Mouse (Mus musculus) lung, embryonic 16.5 days (tissue): ENCODE results near the gene Mylk4. TPM values are rescaled to one million over a fixed set of nuclear protein-coding genes. Genes with fewer than 3 reads are reported as not detected.

Experiments
- ATAC-seq: fragments of 200-750 bp; cut with Nextera tagmentation; 2 replicates; pipeline ENCODE4 v1.8.0; 2017; ENCODE audit warnings: low read depth, mild to moderate bottlenecking, moderate library complexity
- H3K27ac ChIP-seq: fragments of 300-500 bp; sonication (generic); 2 replicates; pipeline ENCODE4 v1.5.1; 2014; ENCODE audit warnings: mild to moderate bottlenecking, control low read depth, low read length
- H3K27me3 ChIP-seq: fragments of 300-500 bp; sonication (generic); 2 replicates; pipeline ENCODE4 v1.6.1; 2014; ENCODE audit warnings: low read depth, low read length, mixed read lengths; ENCODE audit not compliant: control insufficient read depth, insufficient read depth
- H3K36me3 ChIP-seq: fragments of 300-500 bp; sonication (generic); 2 replicates; pipeline ENCODE4 v1.6.1; 2014; ENCODE audit warnings: low read length; ENCODE audit not compliant: control insufficient read depth, insufficient read depth
- H3K4me1 ChIP-seq: fragments of 300-500 bp; sonication (generic); replicated peaks from 2 replicates; pipeline ENCODE4 v1.6.1; 2014; ENCODE audit warnings: low read length, mixed read lengths; ENCODE audit not compliant: control insufficient read depth, insufficient read depth
- H3K4me2 ChIP-seq: fragments of 300-500 bp; sonication (generic); 2 replicates; pipeline ENCODE4 v1.6.1; 2014; ENCODE audit warnings: low read depth, low read length, control low read depth
- H3K4me3 ChIP-seq: fragments of 300-500 bp; sonication (generic); 2 replicates; pipeline ENCODE4 v1.5.1; 2014; ENCODE audit warnings: mild to moderate bottlenecking, low read length, control low read depth
- H3K9ac ChIP-seq: fragments of 300-500 bp; sonication (generic); 2 replicates; pipeline ENCODE4 v1.6.1; 2014; ENCODE audit warnings: low read length, control low read depth
- H3K9me3 ChIP-seq: fragments of 300-500 bp; sonication (generic); 2 replicates; pipeline ENCODE4 v1.6.1; 2016; ENCODE audit warnings: low read length; ENCODE audit not compliant: control insufficient read depth
- WGBS: fragments of 180-500 bp; shearing (Covaris S2); extraction: QIAGEN DNeasy Blood & Tissue Kit; methylation state at CpG from one replicate; pipeline ENCODE4 v1.1.7; 2014; 5-methylcytosine and 5-hydroxymethylcytosine counted together
- polyA plus RNA-seq: library from polyadenylated mRNA; unstranded; fragments of >200 nt; fragmentation: Nextera tagmentation; extraction: Ambion mirVana; gene quantifications from 2 replicates; pipeline ENCODE4 v1.2.1, GENCODE M21; 2015

Mylk4 gene
- polyA plus RNA-seq, 1 experiment from 2014 or later, result 0.26 TPM

GRCm38 (mm10) chr13:32775889-32776288, 7.9 kb downstream of the Mylk4 start:
- no peak overlapping the region for H3K27ac ChIP-seq
- no peak for ATAC-seq
- no peak overlapping the region for H3K4me3 ChIP-seq
- no peaks in the 10 kb centered on the region for H3K4me1 ChIP-seq
- H3K9me3 ChIP-seq, result no peaks in the 10 kb centered on the region
- H3K4me2 ChIP-seq, result no peak overlapping the region
- WGBS, result 82% methylated on average over 9 of the region's 9 CpGs
- no peaks in the 10 kb centered on the region for H3K36me3 ChIP-seq
- no peak overlapping the region for H3K9ac ChIP-seq
- no peaks in the 10 kb centered on the region for H3K27me3 ChIP-seq

- no peaks in the 10 kb centered on the region for H3K9me3 ChIP-seq
- H3K9ac ChIP-seq, result no peak overlapping the region
- H3K4me1 ChIP-seq, result no peaks in the 10 kb centered on the region
- H3K36me3 ChIP-seq, result no peaks in the 10 kb centered on the region
- no peak overlapping the region for H3K4me2 ChIP-seq
- H3K27ac ChIP-seq, result no peak overlapping the region
- no peaks in the 10 kb centered on the region for H3K27me3 ChIP-seq
- ATAC-seq, result no peak
- WGBS, result 11% methylated on average over 3 of the region's 3 CpGs
- H3K4me3 ChIP-seq, result no peak overlapping the region
Observed at GRCm38 (mm10) chr13:32769960-32770359, 13.8 kb downstream of the Mylk4 start.

- Histone ChIP-seq H3K9me3 (no peaks in the 10 kb centered on the region), H3K9ac (no peak overlapping the region), H3K4me1 (no peaks in the 10 kb centered on the region), H3K4me3 (no peak overlapping the region), H3K36me3 (no peaks in the 10 kb centered on the region), H3K27me3 (no peaks in the 10 kb centered on the region), H3K27ac (no peak overlapping the region), H3K4me2 (no peak overlapping the region)
- no peak for ATAC-seq
- WGBS, result 15% methylated on average over 4 of the region's 4 CpGs
Observed at GRCm38 (mm10) chr13:32768104-32768503, 15.7 kb downstream of the Mylk4 start.

GRCm38 (mm10) chr13:32764448-32764847, 19.3 kb downstream of the Mylk4 start:
- Histone ChIP-seq H3K4me3 (no peak overlapping the region), H3K27me3 (no peaks in the 10 kb centered on the region), H3K36me3 (no peaks in the 10 kb centered on the region), H3K27ac (no peak overlapping the region), H3K9ac (no peak overlapping the region), H3K9me3 (no peaks in the 10 kb centered on the region), H3K4me1 (no peaks in the 10 kb centered on the region), H3K4me2 (no peak overlapping the region)
- WGBS, result 24% methylated on average over 7 of the region's 7 CpGs
- peak; percentile 4; the same call in 1 of the 2 replicates for ATAC-seq

GRCm38 (mm10) chr13:32763141-32763540, 20.6 kb downstream of the Mylk4 start:
- no peak for ATAC-seq
- Histone ChIP-seq H3K4me1 (no peaks in the 10 kb centered on the region), H3K27ac (no peak overlapping the region), H3K27me3 (no peaks in the 10 kb centered on the region), H3K4me3 (no peak overlapping the region), H3K9me3 (no peaks in the 10 kb centered on the region), H3K4me2 (no peak overlapping the region), H3K36me3 (no peaks in the 10 kb centered on the region), H3K9ac (no peak overlapping the region)
- 78% methylated on average over 3 of the region's 3 CpGs for WGBS

- Histone ChIP-seq H3K9ac (no peak overlapping the region), H3K4me1 (no peaks in the 10 kb centered on the region), H3K27ac (no peak overlapping the region), H3K9me3 (no peaks in the 10 kb centered on the region), H3K4me2 (no peak overlapping the region), H3K36me3 (no peaks in the 10 kb centered on the region), H3K27me3 (no peaks in the 10 kb centered on the region), H3K4me3 (no peak overlapping the region)
- WGBS, result 89% methylated on average over 2 of the region's 2 CpGs
- ATAC-seq, result no peak
Observed at GRCm38 (mm10) chr13:32760795-32761194, 23.0 kb downstream of the Mylk4 start.

GRCm38 (mm10) chr13:32759036-32759435, 24.7 kb downstream of the Mylk4 start:
- no peaks in the 10 kb centered on the region for H3K36me3 ChIP-seq

GRCm38 (mm10) chr13:32752066-32752657, 31.6 kb downstream of the Mylk4 start:
- Histone ChIP-seq H3K4me3 (no peak overlapping the region), H3K9me3 (no peaks in the 10 kb centered on the region), H3K27me3 (no peaks in the 10 kb centered on the region), H3K4me2 (no peak overlapping the region), H3K36me3 (no peaks in the 10 kb centered on the region), H3K9ac (no peak overlapping the region), H3K4me1 (no peaks in the 10 kb centered on the region), H3K27ac (no peak overlapping the region)
- 11% methylated on average over 4 of the region's 4 CpGs for WGBS
- ATAC-seq, result no peak

More at GRCm38 (mm10) chr13:32759036-32759435, 24.7 kb downstream of the Mylk4 start:
- WGBS, result 28% methylated on average over 4 of the region's 4 CpGs
- Histone ChIP-seq H3K9me3 (no peaks in the 10 kb centered on the region), H3K27ac (no peak overlapping the region), H3K27me3 (no peaks in the 10 kb centered on the region), H3K4me3 (no peak overlapping the region), H3K4me2 (no peak overlapping the region), H3K9ac (no peak overlapping the region), H3K4me1 (no peaks in the 10 kb centered on the region)
- ATAC-seq, result 0 out of 2 replicates have a peak, but pooled peaks have one; percentile 23

GRCm38 (mm10) chr13:32750507-32750906, 33.2 kb downstream of the Mylk4 start:
- H3K9ac ChIP-seq, result no peak overlapping the region
- 88% methylated on average over 1 of the region's 1 CpGs for WGBS
- no peaks in the 10 kb centered on the region for H3K27me3 ChIP-seq
- H3K36me3 ChIP-seq, result no peaks in the 10 kb centered on the region
- no peak overlapping the region for H3K27ac ChIP-seq
- H3K9me3 ChIP-seq, result no peaks in the 10 kb centered on the region
- ATAC-seq, result no peak
- H3K4me2 ChIP-seq, result no peak overlapping the region
- no peaks in the 10 kb centered on the region for H3K4me1 ChIP-seq
- no peak overlapping the region for H3K4me3 ChIP-seq

GRCm38 (mm10) chr13:32748421-32748820, 35.3 kb downstream of the Mylk4 start:
- Histone ChIP-seq H3K27me3 (no peaks in the 10 kb centered on the region), H3K27ac (no peak overlapping the region), H3K36me3 (no peaks in the 10 kb centered on the region), H3K4me3 (no peak overlapping the region), H3K4me2 (no peak overlapping the region), H3K9me3 (no peaks in the 10 kb centered on the region), H3K4me1 (no peaks in the 10 kb centered on the region), H3K9ac (no peak overlapping the region)
- WGBS, result 36% methylated on average over 2 of the region's 2 CpGs
- no peak for ATAC-seq
